Mouse (Mus musculus): ENCODE measurements around the gene Slc35c1. TPM values are rescaled to one million over a fixed set of nuclear protein-coding genes. Genes with fewer than 3 reads are reported as not detected.

Gene Slc35c1
- polyA plus RNA-seq, 1 experiment from 2014 or later, result 9.3 TPM

- Histone ChIP-seq H3K9me3 (ENCODE audit: low read length) (no peaks in the 10 kb centered on the region), H3K36me3 (replicated peaks; ENCODE audit: insufficient read depth, low read length) (no peaks in the 10 kb centered on the region), H3K4me2 (ENCODE audit: low read depth, low read length) (no peak overlapping the region), H3K4me1 (ENCODE audit: insufficient read depth) (peaks cover 24% of the 10 kb centered on the region), H3K27ac (ENCODE audit: low read depth) (no peak overlapping the region), H3K4me3 (ENCODE audit: low read depth, low read length) (no peak overlapping the region), H3K27me3 (ENCODE audit: insufficient read depth, low read length) (no peaks in the 10 kb centered on the region), H3K9ac (replicated peaks) (no peak overlapping the region)
- TF ChIP-seq EP300 (IDR thresholded peaks at IDR 0.05; ENCODE audit: low read depth), result no peak
- TF ChIP-seq CTCF (IDR thresholded peaks at IDR 0.05; ENCODE audit: low read depth), result no peak
- DNase-seq (no peak), ATAC-seq (peak; percentile 18; the same call in 1 of the 2 replicates)
- 67% methylated on average over 4 of the region's 4 CpGs for WGBS (ENCODE audit: insufficient replicate concordance)
These were observed 17.0 kb downstream of the Slc35c1 start for GRCm38 (mm10) chr2:92443313-92443712.

GRCm38 (mm10) chr2:92442419-92443001 lies 17.8 kb downstream of the Slc35c1 start:
- Histone ChIP-seq H3K4me2 (ENCODE audit: low read depth, low read length) (no peak overlapping the region), H3K9ac (replicated peaks) (no peak overlapping the region), H3K27ac (ENCODE audit: low read depth) (no peak overlapping the region), H3K9me3 (ENCODE audit: low read length) (no peaks in the 10 kb centered on the region), H3K4me1 (ENCODE audit: insufficient read depth) (peaks cover 26% of the 10 kb centered on the region), H3K4me3 (ENCODE audit: low read depth, low read length) (no peak overlapping the region), H3K36me3 (replicated peaks; ENCODE audit: insufficient read depth, low read length) (no peaks in the 10 kb centered on the region), H3K27me3 (ENCODE audit: insufficient read depth, low read length) (no peaks in the 10 kb centered on the region)
- TF ChIP-seq EP300 (IDR thresholded peaks at IDR 0.05; ENCODE audit: low read depth) (no peak), CTCF (IDR thresholded peaks at IDR 0.05; ENCODE audit: low read depth) (no peak)
- ATAC-seq (no peak), DNase-seq (no peak)
- 59% methylated on average over 12 of the region's 12 CpGs for WGBS (ENCODE audit: insufficient replicate concordance)

- Histone ChIP-seq H3K9me3 (ENCODE audit: low read length) (no peaks in the 10 kb centered on the region), H3K4me2 (ENCODE audit: low read depth, low read length) (no peak overlapping the region), H3K36me3 (replicated peaks; ENCODE audit: insufficient read depth, low read length) (no peaks in the 10 kb centered on the region), H3K4me1 (ENCODE audit: insufficient read depth) (peaks cover 20% of the 10 kb centered on the region), H3K9ac (replicated peaks) (no peak overlapping the region), H3K27ac (ENCODE audit: low read depth) (no peak overlapping the region), H3K27me3 (ENCODE audit: insufficient read depth, low read length) (no peaks in the 10 kb centered on the region), H3K4me3 (ENCODE audit: low read depth, low read length) (no peak overlapping the region)
- 72% methylated on average over 6 of the region's 6 CpGs for WGBS (ENCODE audit: insufficient replicate concordance)
- no peak for DNase-seq
- ATAC-seq, result no peak
- TF ChIP-seq EP300 (IDR thresholded peaks at IDR 0.05; ENCODE audit: low read depth), result no peak
- no peak for TF ChIP-seq CTCF (IDR thresholded peaks at IDR 0.05; ENCODE audit: low read depth)
These were observed 19.9 kb downstream of the Slc35c1 start for GRCm38 (mm10) chr2:92440432-92440831.

- Histone ChIP-seq H3K27ac (ENCODE audit: low read depth) (no peak overlapping the region), H3K36me3 (replicated peaks; ENCODE audit: insufficient read depth, low read length) (no peaks in the 10 kb centered on the region), H3K4me2 (ENCODE audit: low read depth, low read length) (no peak overlapping the region), H3K4me3 (ENCODE audit: low read depth, low read length) (no peak overlapping the region), H3K9ac (replicated peaks) (no peak overlapping the region), H3K9me3 (ENCODE audit: low read length) (no peaks in the 10 kb centered on the region), H3K4me1 (ENCODE audit: insufficient read depth) (peaks cover 22% of the 10 kb centered on the region), H3K27me3 (ENCODE audit: insufficient read depth, low read length) (no peaks in the 10 kb centered on the region)
- no peak for DNase-seq
- WGBS (ENCODE audit: insufficient replicate concordance), result 52% methylated on average over 3 of the region's 3 CpGs
- no peak for ATAC-seq
- TF ChIP-seq CTCF (IDR thresholded peaks at IDR 0.05; ENCODE audit: low read depth), result no peak
These were observed 21.8 kb downstream of the Slc35c1 start for GRCm38 (mm10) chr2:92438567-92438966.

- Histone ChIP-seq H3K9me3 (ENCODE audit: low read length) (no peaks in the 10 kb centered on the region), H3K9ac (replicated peaks) (no peak overlapping the region), H3K4me3 (ENCODE audit: low read depth, low read length) (no peak overlapping the region), H3K27ac (ENCODE audit: low read depth) (0 out of 2 replicates have a peak overlapping the region, but pooled peaks have one; percentile 19), H3K4me2 (ENCODE audit: low read depth, low read length) (peak overlapping the region; percentile 36), H3K36me3 (replicated peaks; ENCODE audit: insufficient read depth, low read length) (no peaks in the 10 kb centered on the region), H3K27me3 (ENCODE audit: insufficient read depth, low read length) (no peaks in the 10 kb centered on the region), H3K4me1 (ENCODE audit: insufficient read depth) (peaks cover 18% of the 10 kb centered on the region)
- TF ChIP-seq CTCF (IDR thresholded peaks at IDR 0.05; ENCODE audit: low read depth) (peak; percentile 94), EP300 (IDR thresholded peaks at IDR 0.05; ENCODE audit: low read depth) (peak; percentile 58)
- DNase-seq (peak; percentile 86), ATAC-seq (no peak)
- WGBS (ENCODE audit: insufficient replicate concordance), result under 1% methylated on average over 5 of the region's 5 CpGs
These were observed 22.5 kb downstream of the Slc35c1 start for GRCm38 (mm10) chr2:92437875-92438274.

- WGBS (ENCODE audit: insufficient replicate concordance), result 49% methylated on average over 4 of the region's 4 CpGs
- 0 out of 2 replicates have a peak overlapping the region, but pooled peaks have one; percentile 19 for H3K27ac ChIP-seq (ENCODE audit: low read depth)
- H3K9ac ChIP-seq (replicated peaks), result no peak overlapping the region
- TF ChIP-seq EP300 (IDR thresholded peaks at IDR 0.05; ENCODE audit: low read depth) (0 out of 2 replicates have a peak, but pooled peaks have one; percentile 15), CTCF (IDR thresholded peaks at IDR 0.05; ENCODE audit: low read depth) (no peak)
- no peaks in the 10 kb centered on the region for H3K36me3 ChIP-seq (replicated peaks; ENCODE audit: insufficient read depth, low read length)
- no peaks in the 10 kb centered on the region for H3K27me3 ChIP-seq (ENCODE audit: insufficient read depth, low read length)
- ATAC-seq (no peak), DNase-seq (no peak)
- no peaks in the 10 kb centered on the region for H3K9me3 ChIP-seq (ENCODE audit: low read length)
- peaks cover 14% of the 10 kb centered on the region for H3K4me1 ChIP-seq (ENCODE audit: insufficient read depth)
- peak overlapping the region; percentile 36; the same call in 1 of the 2 replicates for H3K4me2 ChIP-seq (ENCODE audit: low read depth, low read length)
- H3K4me3 ChIP-seq (ENCODE audit: low read depth, low read length), result no peak overlapping the region
These were observed 23.0 kb downstream of the Slc35c1 start for GRCm38 (mm10) chr2:92437366-92437765.

All from liver, postnatal 0 days (tissue).